Mouse (Mus musculus): ENCODE measurements around the gene Dock3. TPM values are rescaled to one million over a fixed set of nuclear protein-coding genes. Genes with fewer than 3 reads are reported as not detected.
"Not testable (repeated sequence)": the region's sequence is repeated elsewhere in the genome, so short reads cannot be mapped to it uniquely, and the experiment has no call there.

Gene Dock3
- polyA plus RNA-seq, 1 experiment from 2014 or later, result 5.1 TPM

- H3K27me3 ChIP-seq (ENCODE audit: insufficient read depth, poor library complexity, severe bottlenecking), result no peaks in the 10 kb centered on the region
- no peak for DNase-seq (ENCODE audit: low spot score)
- peak overlapping the region; percentile 66; the same call in 1 of the 2 replicates for H3K27ac ChIP-seq
- 24% methylated on average over 5 of the region's 5 CpGs for WGBS
- H3K4me3 ChIP-seq, result no peak overlapping the region
- no peaks in the 10 kb centered on the region for H3K9me3 ChIP-seq
- peaks cover 22% of the 10 kb centered on the region for H3K4me1 ChIP-seq (replicated peaks)
- H3K36me3 ChIP-seq, result no peaks in the 10 kb centered on the region
Measured at GRCm38 (mm10) chr9:107252164-107252563, 20.5 kb upstream of the Dock3 start.

GRCm38 (mm10) chr9:107250416-107251337, 19.0 kb upstream of the Dock3 start:
- no peak overlapping the region for H3K27ac ChIP-seq
- DNase-seq (ENCODE audit: low spot score), result no peak
- H3K4me1 ChIP-seq (replicated peaks), result peaks cover 14% of the 10 kb centered on the region
- H3K9me3 ChIP-seq, result no peaks in the 10 kb centered on the region
- H3K4me3 ChIP-seq, result no peak overlapping the region
- no peaks in the 10 kb centered on the region for H3K27me3 ChIP-seq (ENCODE audit: insufficient read depth, poor library complexity, severe bottlenecking)
- WGBS, result 90% methylated on average over 14 of the region's 14 CpGs
- H3K36me3 ChIP-seq, result no peaks in the 10 kb centered on the region

GRCm38 (mm10) chr9:107249154-107249553, 17.4 kb upstream of the Dock3 start:
- 78% methylated on average over 6 of the region's 6 CpGs for WGBS
- no peaks in the 10 kb centered on the region for H3K27me3 ChIP-seq (ENCODE audit: insufficient read depth, poor library complexity, severe bottlenecking)
- no peak overlapping the region for H3K4me3 ChIP-seq

GRCm38 (mm10) chr9:107246170-107246569, 14.5 kb upstream of the Dock3 start:
- H3K9me3 ChIP-seq, result no peaks in the 10 kb centered on the region
- DNase-seq (ENCODE audit: low spot score), result no peak
- no peaks in the 10 kb centered on the region for H3K36me3 ChIP-seq
- no peak overlapping the region for H3K4me3 ChIP-seq
- no peak overlapping the region for H3K27ac ChIP-seq
- no peaks in the 10 kb centered on the region for H3K27me3 ChIP-seq (ENCODE audit: insufficient read depth, poor library complexity, severe bottlenecking)
- 67% methylated on average over 4 of the region's 4 CpGs for WGBS
- no peaks in the 10 kb centered on the region for H3K4me1 ChIP-seq (replicated peaks)

More at GRCm38 (mm10) chr9:107249154-107249553, 17.4 kb upstream of the Dock3 start:
- DNase-seq (ENCODE audit: low spot score), result no peak
- Histone ChIP-seq H3K4me1 (replicated peaks) (peaks cover 5% of the 10 kb centered on the region; the same call in 1 of the 2 replicates), H3K27ac (no peak overlapping the region), H3K9me3 (no peaks in the 10 kb centered on the region), H3K36me3 (no peaks in the 10 kb centered on the region)

GRCm38 (mm10) chr9:107245311-107245710, 13.6 kb upstream of the Dock3 start:
- H3K27ac ChIP-seq, result no peak overlapping the region
- DNase-seq (ENCODE audit: low spot score), result no peak
- no peak overlapping the region for H3K4me3 ChIP-seq
- H3K36me3 ChIP-seq, result no peaks in the 10 kb centered on the region
- H3K4me1 ChIP-seq (replicated peaks), result no peaks in the 10 kb centered on the region
- no peaks in the 10 kb centered on the region for H3K27me3 ChIP-seq (ENCODE audit: insufficient read depth, poor library complexity, severe bottlenecking)
- 89% methylated on average over 4 of the region's 4 CpGs for WGBS
- H3K9me3 ChIP-seq, result no peaks in the 10 kb centered on the region

- WGBS, result 74% methylated on average over 5 of the region's 5 CpGs
- no peak for DNase-seq (ENCODE audit: low spot score)
Measured at GRCm38 (mm10) chr9:107236151-107236550, 4.4 kb upstream of the Dock3 start.

GRCm38 (mm10) chr9:107235261-107235660, 3.6 kb upstream of the Dock3 start:
- Histone ChIP-seq H3K4me1 (replicated peaks) (peaks cover 15% of the 10 kb centered on the region; the same call in 1 of the 2 replicates), H3K36me3 (no peaks in the 10 kb centered on the region), H3K27ac (no peak overlapping the region), H3K27me3 (ENCODE audit: insufficient read depth, poor library complexity, severe bottlenecking) (peaks cover 87% of the 10 kb centered on the region), H3K4me3 (no peak overlapping the region), H3K9me3 (no peaks in the 10 kb centered on the region)
- WGBS, result 66% methylated on average over 5 of the region's 5 CpGs
- DNase-seq (ENCODE audit: low spot score), result no peak

More at GRCm38 (mm10) chr9:107236151-107236550, 4.4 kb upstream of the Dock3 start:
- Histone ChIP-seq H3K9me3 (no peaks in the 10 kb centered on the region), H3K36me3 (no peaks in the 10 kb centered on the region), H3K27ac (no peak overlapping the region), H3K27me3 (ENCODE audit: insufficient read depth, poor library complexity, severe bottlenecking) (peaks cover 79% of the 10 kb centered on the region), H3K4me1 (replicated peaks) (peaks cover 11% of the 10 kb centered on the region; the same call in 1 of the 2 replicates), H3K4me3 (no peak overlapping the region)

- peaks cover 17% of the 10 kb centered on the region; the same call in 1 of the 2 replicates for H3K4me1 ChIP-seq (replicated peaks)
- 22% methylated on average over 9 of the region's 9 CpGs for WGBS
Measured at GRCm38 (mm10) chr9:107232140-107232539, 431 bp upstream of the Dock3 start.

GRCm38 (mm10) chr9:107230991-107231538, 644 bp downstream of the Dock3 start:
- no peaks in the 10 kb centered on the region for H3K9me3 ChIP-seq
- H3K4me1 ChIP-seq (replicated peaks), result peaks cover 17% of the 10 kb centered on the region; the same call in 1 of the 2 replicates
- H3K4me3 ChIP-seq, result peak overlapping the region; percentile 79
- peaks cover 81% of the 10 kb centered on the region for H3K27me3 ChIP-seq (ENCODE audit: insufficient read depth, poor library complexity, severe bottlenecking)
- WGBS, result 1% methylated on average over 49 of the region's 50 CpGs
- DNase-seq (ENCODE audit: low spot score), result peak; percentile 55
- peak overlapping the region; percentile 87 for H3K27ac ChIP-seq
- no peaks in the 10 kb centered on the region for H3K36me3 ChIP-seq

More at GRCm38 (mm10) chr9:107232140-107232539, 431 bp upstream of the Dock3 start:
- Histone ChIP-seq H3K27me3 (ENCODE audit: insufficient read depth, poor library complexity, severe bottlenecking) (peaks cover 91% of the 10 kb centered on the region), H3K9me3 (no peaks in the 10 kb centered on the region), H3K4me3 (peak overlapping the region; percentile 79), H3K27ac (peak overlapping the region; percentile 87), H3K36me3 (no peaks in the 10 kb centered on the region)
- no peak for DNase-seq (ENCODE audit: low spot score)

GRCm38 (mm10) chr9:107224597-107224996, 7.1 kb downstream of the Dock3 start:
- Histone ChIP-seq H3K4me1 (replicated peaks) (no peaks in the 10 kb centered on the region), H3K27me3 (ENCODE audit: insufficient read depth, poor library complexity, severe bottlenecking) (peaks cover 17% of the 10 kb centered on the region), H3K27ac (no peak overlapping the region), H3K4me3 (no peak overlapping the region), H3K9me3 (no peaks in the 10 kb centered on the region), H3K36me3 (no peaks in the 10 kb centered on the region)
- 90% methylated on average over 1 of the region's 1 CpGs for WGBS
- DNase-seq (ENCODE audit: low spot score), result no peak

GRCm38 (mm10) chr9:107174831-107175230, 56.9 kb downstream of the Dock3 start:
- not testable (repeated sequence) for H3K9me3 ChIP-seq; H3K36me3 ChIP-seq; H3K27ac ChIP-seq; H3K27me3 ChIP-seq (ENCODE audit: insufficient read depth, poor library complexity, severe bottlenecking); H3K4me1 ChIP-seq (replicated peaks); DNase-seq (ENCODE audit: low spot score); H3K4me3 ChIP-seq
- WGBS, result 90% methylated on average over 1 of the region's 1 CpGs

- DNase-seq (ENCODE audit: low spot score), result no peak
- Histone ChIP-seq H3K27ac (no peak overlapping the region), H3K9me3 (no peaks in the 10 kb centered on the region), H3K36me3 (no peaks in the 10 kb centered on the region), H3K4me3 (no peak overlapping the region), H3K27me3 (ENCODE audit: insufficient read depth, poor library complexity, severe bottlenecking) (no peaks in the 10 kb centered on the region), H3K4me1 (replicated peaks) (no peaks in the 10 kb centered on the region)
- WGBS, result 88% methylated on average over 4 of the region's 4 CpGs
Measured at GRCm38 (mm10) chr9:107165792-107166191, 65.9 kb downstream of the Dock3 start.

GRCm38 (mm10) chr9:107164825-107165224, 66.9 kb downstream of the Dock3 start:
- WGBS, result 24% methylated on average over 3 of the region's 3 CpGs
- H3K4me3 ChIP-seq, result no peak overlapping the region
- H3K27me3 ChIP-seq (ENCODE audit: insufficient read depth, poor library complexity, severe bottlenecking), result no peaks in the 10 kb centered on the region
- no peak for DNase-seq (ENCODE audit: low spot score)
- no peaks in the 10 kb centered on the region for H3K36me3 ChIP-seq
- H3K27ac ChIP-seq, result no peak overlapping the region
- no peaks in the 10 kb centered on the region for H3K4me1 ChIP-seq (replicated peaks)
- no peaks in the 10 kb centered on the region for H3K9me3 ChIP-seq
